Mouse (Mus musculus) liver, adult 2 months (tissue): ENCODE measurements around the gene Golga2.

Experiments used
- CTCF ChIP-seq: fragments of 200-500 bp; IDR thresholded peaks from 2 replicates; pipeline ENCODE4 v1.5.1; 2011; ENCODE audit warnings: low read depth, low read length, control low read depth
- POLR2A ChIP-seq: fragments of 200-500 bp; IDR thresholded peaks from 2 replicates; pipeline ENCODE4 v1.6.1; 2011; ENCODE audit warnings: low read length, control low read depth; ENCODE audit not compliant: insufficient read depth; ENCODE audit errors: extremely low read depth

GRCm38 (mm10) chr2:32335888-32336287, 48.7 kb downstream of the Golga2 start:
- TF ChIP-seq POLR2A: no peak
- TF ChIP-seq CTCF: no peak
